Mouse (Mus musculus): Measurements from ENCODE around the gene Sipa1. TPM values are rescaled to one million over a fixed set of nuclear protein-coding genes. Genes with fewer than 3 reads are reported as not detected.

The Sipa1 gene
- polyA plus RNA-seq, 1 experiment from 2014 or later = 39.8 TPM

- H3K9me3 ChIP-seq (replicated peaks) = no peaks in the 10 kb centered on the region
- no peak for ATAC-seq (replicated peaks; ENCODE audit: low FRiP score)
- H3K4me1 ChIP-seq = peaks cover 44% of the 10 kb centered on the region
- no peak overlapping the region for H3K4me2 ChIP-seq
- H3K9ac ChIP-seq = no peak overlapping the region
- H3K36me3 ChIP-seq = peaks cover 60% of the 10 kb centered on the region
- WGBS = 89% methylated on average over 6 of the region's 6 CpGs
- H3K27me3 ChIP-seq = peaks cover 11% of the 10 kb centered on the region
- no peak overlapping the region for H3K4me3 ChIP-seq (replicated peaks)
- H3K27ac ChIP-seq = no peak overlapping the region
These were observed 10.9 kb downstream of the Sipa1 start for GRCm38 (mm10) chr19:5652570-5652969.

DNA sequence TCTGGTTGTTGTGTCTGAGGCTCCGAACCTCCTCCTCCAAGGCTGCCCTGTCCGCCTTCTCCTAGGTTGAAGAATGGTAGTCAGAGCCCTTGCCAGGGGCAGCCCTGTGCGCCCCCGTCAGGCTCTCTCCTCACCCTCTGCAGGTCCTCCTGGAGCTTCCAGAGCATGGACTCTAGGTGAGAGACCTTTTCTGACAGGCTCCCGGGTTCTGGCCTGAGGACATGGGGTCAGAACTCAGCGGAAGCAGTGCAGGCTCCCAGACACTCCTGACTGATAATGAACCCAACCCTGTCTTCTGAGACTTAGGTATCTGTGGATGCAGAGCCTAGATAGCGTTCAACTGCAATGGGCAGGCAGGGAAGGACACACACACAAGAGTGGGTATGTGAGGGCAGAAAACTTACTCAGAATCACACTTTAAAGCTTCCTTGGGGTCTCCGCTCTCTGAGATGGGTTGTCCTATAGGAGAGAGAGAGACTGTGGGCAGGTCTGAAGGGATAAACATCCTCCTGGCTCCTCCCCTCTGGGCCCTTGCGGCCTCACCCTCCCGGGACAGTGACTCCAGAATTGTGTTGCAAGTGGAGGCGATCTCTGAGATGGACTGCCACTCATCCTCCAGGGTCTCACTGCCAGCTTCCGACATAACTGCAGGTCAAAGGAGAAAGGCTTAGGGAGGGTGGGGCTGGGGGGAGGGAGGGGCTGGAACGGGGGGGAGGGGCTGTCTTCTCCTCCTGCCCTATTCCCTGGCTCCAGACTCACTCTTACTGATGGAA is 11.8 kb downstream of the Sipa1 start:
- peaks cover 40% of the 10 kb centered on the region for H3K4me1 ChIP-seq
- H3K36me3 ChIP-seq = peaks cover 62% of the 10 kb centered on the region

GRCm38 (mm10) chr19:5649298-5649741 is 14.2 kb downstream of the Sipa1 start:
- peaks cover 69% of the 10 kb centered on the region for H3K36me3 ChIP-seq
- peak overlapping the region; percentile 90 for H3K27ac ChIP-seq
- H3K4me1 ChIP-seq = peaks cover 30% of the 10 kb centered on the region
- peak overlapping the region; percentile 30 for H3K4me3 ChIP-seq (replicated peaks)
- peak overlapping the region; percentile 37 for H3K9ac ChIP-seq
- H3K4me2 ChIP-seq = peak overlapping the region; percentile 59
- peaks cover under 1% of the 10 kb centered on the region; the same call in 1 of the 2 replicates for H3K27me3 ChIP-seq
- 43% methylated on average over 6 of the region's 6 CpGs for WGBS
- H3K9me3 ChIP-seq (replicated peaks) = no peaks in the 10 kb centered on the region
- ATAC-seq (replicated peaks; ENCODE audit: low FRiP score) = peak; percentile 37

More for the DNA sequence above, 11.8 kb downstream of the Sipa1 start:
- Histone ChIP-seq H3K9ac (no peak overlapping the region), H3K9me3 (replicated peaks) (no peaks in the 10 kb centered on the region), H3K4me3 (replicated peaks) (no peak overlapping the region), H3K4me2 (no peak overlapping the region), H3K27ac (no peak overlapping the region), H3K27me3 (peaks cover 11% of the 10 kb centered on the region)
- ATAC-seq (replicated peaks; ENCODE audit: low FRiP score) = no peak
- WGBS = 66% methylated on average over 12 of the region's 13 CpGs

- Histone ChIP-seq H3K4me3 (replicated peaks) (peak overlapping the region; percentile 30), H3K4me2 (peak overlapping the region; percentile 59), H3K9ac (peak overlapping the region; percentile 37), H3K27me3 (no peaks in the 10 kb centered on the region), H3K36me3 (peaks cover 75% of the 10 kb centered on the region), H3K9me3 (replicated peaks) (no peaks in the 10 kb centered on the region), H3K27ac (peak overlapping the region; percentile 90), H3K4me1 (peaks cover 23% of the 10 kb centered on the region)
- peak; percentile 88 for ATAC-seq (replicated peaks; ENCODE audit: low FRiP score)
- 13% methylated on average over 26 of the region's 26 CpGs for WGBS
These were observed 14.9 kb downstream of the Sipa1 start for GRCm38 (mm10) chr19:5648401-5649297.

- H3K4me2 ChIP-seq = no peak overlapping the region
- WGBS = 93% methylated on average over 6 of the region's 6 CpGs
- peaks cover 23% of the 10 kb centered on the region for H3K4me1 ChIP-seq
- H3K9ac ChIP-seq = no peak overlapping the region
- no peaks in the 10 kb centered on the region for H3K27me3 ChIP-seq
- peak overlapping the region; percentile 90 for H3K27ac ChIP-seq
- peaks cover 78% of the 10 kb centered on the region for H3K36me3 ChIP-seq
- H3K4me3 ChIP-seq (replicated peaks) = no peak overlapping the region
- H3K9me3 ChIP-seq (replicated peaks) = no peaks in the 10 kb centered on the region
- ATAC-seq (replicated peaks; ENCODE audit: low FRiP score) = no peak
These were observed 15.7 kb downstream of the Sipa1 start for GRCm38 (mm10) chr19:5647791-5648190.

GRCm38 (mm10) chr19:5646731-5647330 is 16.7 kb downstream of the Sipa1 start:
- 90% methylated on average over 8 of the region's 8 CpGs for WGBS
- H3K36me3 ChIP-seq = peaks cover 78% of the 10 kb centered on the region
- H3K27me3 ChIP-seq = no peaks in the 10 kb centered on the region
- H3K9me3 ChIP-seq (replicated peaks) = no peaks in the 10 kb centered on the region
- peaks cover 23% of the 10 kb centered on the region for H3K4me1 ChIP-seq
- H3K9ac ChIP-seq = no peak overlapping the region
- H3K27ac ChIP-seq = no peak overlapping the region
- no peak overlapping the region for H3K4me2 ChIP-seq
- H3K4me3 ChIP-seq (replicated peaks) = no peak overlapping the region
- ATAC-seq (replicated peaks; ENCODE audit: low FRiP score) = no peak

DNA sequence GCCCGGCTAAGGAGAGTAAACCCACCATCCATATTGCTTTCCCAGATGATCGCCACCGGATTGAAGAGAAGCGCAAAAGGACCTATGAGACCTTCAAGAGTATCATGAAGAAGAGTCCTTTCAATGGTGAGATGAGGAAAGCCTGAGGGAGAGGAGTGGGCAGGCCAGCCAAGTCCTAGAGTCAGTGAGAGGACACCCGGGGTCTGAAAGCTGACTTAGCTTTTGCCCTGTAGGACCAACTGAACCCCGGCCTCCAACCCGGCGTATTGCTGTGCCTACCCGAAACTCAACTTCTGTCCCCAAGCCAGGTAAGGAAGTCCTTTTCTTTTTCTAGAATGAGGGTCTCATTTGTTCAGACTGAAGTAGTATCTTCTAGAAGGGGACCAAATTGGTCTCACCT is 18.2 kb downstream of the Sipa1 start:
- no peaks in the 10 kb centered on the region for H3K27me3 ChIP-seq
- H3K36me3 ChIP-seq = peaks cover 78% of the 10 kb centered on the region
- no peak for ATAC-seq (replicated peaks; ENCODE audit: low FRiP score)
- 97% methylated on average over 9 of the region's 9 CpGs for WGBS
- H3K27ac ChIP-seq = no peak overlapping the region
- H3K4me1 ChIP-seq = peaks cover 30% of the 10 kb centered on the region
- H3K9ac ChIP-seq = no peak overlapping the region
- H3K9me3 ChIP-seq (replicated peaks) = no peaks in the 10 kb centered on the region
- H3K4me3 ChIP-seq (replicated peaks) = no peak overlapping the region
- no peak overlapping the region for H3K4me2 ChIP-seq

DNA sequence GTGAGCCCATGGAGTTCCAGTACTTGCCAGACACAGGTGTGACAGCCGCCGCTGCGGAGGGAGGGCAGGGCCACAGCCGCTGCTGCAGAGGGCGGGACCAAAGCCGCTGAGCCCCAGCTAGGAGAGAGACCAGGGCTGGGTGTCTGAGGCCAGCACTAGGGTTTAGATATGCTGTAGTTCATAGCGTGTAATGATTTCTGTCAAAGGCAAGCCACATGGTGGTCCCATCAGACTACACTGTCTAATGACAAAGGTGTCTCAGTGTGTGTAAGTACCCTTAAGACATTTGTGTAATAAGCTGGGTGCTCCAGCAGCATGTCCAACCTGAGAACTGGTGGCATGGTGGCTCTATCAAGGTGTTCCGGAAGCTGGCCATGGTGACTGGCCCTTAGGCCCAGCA is 21.9 kb downstream of the Sipa1 start:
- Histone ChIP-seq H3K27ac (no peak overlapping the region), H3K4me2 (no peak overlapping the region), H3K4me3 (replicated peaks) (no peak overlapping the region), H3K9me3 (replicated peaks) (no peaks in the 10 kb centered on the region), H3K9ac (no peak overlapping the region), H3K4me1 (peaks cover 33% of the 10 kb centered on the region), H3K27me3 (no peaks in the 10 kb centered on the region), H3K36me3 (peaks cover 83% of the 10 kb centered on the region)
- WGBS = 93% methylated on average over 8 of the region's 8 CpGs
- no peak for ATAC-seq (replicated peaks; ENCODE audit: low FRiP score)

GRCm38 (mm10) chr19:5641021-5641420 is 22.5 kb downstream of the Sipa1 start:
- Histone ChIP-seq H3K36me3 (peaks cover 77% of the 10 kb centered on the region), H3K27me3 (no peaks in the 10 kb centered on the region), H3K4me2 (no peak overlapping the region), H3K9me3 (replicated peaks) (no peaks in the 10 kb centered on the region), H3K9ac (no peak overlapping the region), H3K4me3 (replicated peaks) (no peak overlapping the region), H3K27ac (no peak overlapping the region), H3K4me1 (peaks cover 39% of the 10 kb centered on the region)
- WGBS = 90% methylated on average over 17 of the region's 17 CpGs
- ATAC-seq (replicated peaks; ENCODE audit: low FRiP score) = no peak

DNA sequence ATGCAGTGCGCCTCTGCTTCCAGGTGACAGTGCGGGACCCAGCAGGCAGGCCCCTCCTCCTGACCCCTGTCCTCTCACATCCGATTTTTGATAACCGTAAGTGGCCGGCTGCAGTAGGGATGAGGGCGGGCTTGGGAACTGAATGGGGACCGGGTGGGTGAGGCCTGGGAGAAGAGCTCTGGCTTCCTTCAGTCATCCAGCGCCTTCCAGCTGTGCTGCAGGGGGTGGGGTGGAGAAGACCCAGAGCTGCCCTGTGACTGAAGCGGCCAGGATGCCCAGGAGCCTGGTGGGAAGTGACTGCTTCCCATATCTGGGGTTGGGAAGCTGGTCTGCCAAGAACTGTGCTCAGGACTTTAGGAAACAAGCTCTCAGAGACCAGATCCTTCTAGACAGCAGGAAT is 23.2 kb downstream of the Sipa1 start:
- Histone ChIP-seq H3K4me3 (replicated peaks) (no peak overlapping the region), H3K36me3 (peaks cover 70% of the 10 kb centered on the region), H3K9ac (no peak overlapping the region), H3K9me3 (replicated peaks) (no peaks in the 10 kb centered on the region), H3K27me3 (no peaks in the 10 kb centered on the region), H3K4me2 (no peak overlapping the region), H3K4me1 (peaks cover 41% of the 10 kb centered on the region), H3K27ac (0 out of 2 replicates have a peak overlapping the region, but pooled peaks have one; percentile 1)
- WGBS = 52% methylated on average over 9 of the region's 9 CpGs
- ATAC-seq (replicated peaks; ENCODE audit: low FRiP score) = no peak

GRCm38 (mm10) chr19:5638416-5639005 is 25.0 kb downstream of the Sipa1 start:
- no peak for ATAC-seq (replicated peaks; ENCODE audit: low FRiP score)
- peaks cover 52% of the 10 kb centered on the region for H3K36me3 ChIP-seq
- H3K9ac ChIP-seq = peak overlapping the region; percentile 80
- H3K9me3 ChIP-seq (replicated peaks) = no peaks in the 10 kb centered on the region
- H3K27me3 ChIP-seq = no peaks in the 10 kb centered on the region
- peak overlapping the region; percentile 93 for H3K27ac ChIP-seq
- WGBS = 89% methylated on average over 18 of the region's 18 CpGs
- peaks cover 41% of the 10 kb centered on the region for H3K4me1 ChIP-seq
- H3K4me2 ChIP-seq = peak overlapping the region; percentile 93
- peak overlapping the region; percentile 89 for H3K4me3 ChIP-seq (replicated peaks)

All from kidney, embryonic 15.5 days (tissue).